Mouse (Mus musculus): ENCODE data around the gene Bhlha15. TPM values are rescaled to one million over a fixed set of nuclear protein-coding genes. Genes with fewer than 3 reads are reported as not detected.
A peak's percentile ranks its signal among the peaks of the same experiment; 100 is the strongest.

The Bhlha15 gene
- 0.09 and 0.24 TPM in 2 replicates for polyA plus RNA-seq (2015; fragmentation: Nextera tagmentation; extraction: Ambion mirVana)

GRCm38 (mm10) chr5:144189950-144190583 is at the start of gene Bhlha15:
Gene Bhlha15, plus strand, starts transcription at chr5:144190286.
- peaks cover 22% of the 10 kb centered on the region for H3K4me1 ChIP-seq (replicated peaks)
- ATAC-seq (replicated peaks; ENCODE audit: insufficient number of reproducible peaks, insufficient read depth, low FRiP score, low read depth) = peak; percentile 51
- peak within 1 kb of the TSS; percentile 38 for H3K4me3 ChIP-seq
- peaks cover 7% of the 10 kb centered on the region; the same call in 1 of the 2 replicates for H3K36me3 ChIP-seq
- peak within 1 kb of the TSS; percentile 17 for H3K9ac ChIP-seq
- no peaks in the 10 kb centered on the region for H3K9me3 ChIP-seq (replicated peaks)
- no peaks in the 10 kb centered on the region for H3K27me3 ChIP-seq
- peak within 1 kb of the TSS; percentile 66 for H3K4me2 ChIP-seq
- WGBS = 4% methylated on average over 22 of the region's 26 CpGs
- H3K27ac ChIP-seq = no peak within 1 kb of the TSS

- no peak overlapping the region for H3K27ac ChIP-seq
- WGBS = 87% methylated on average over 5 of the region's 5 CpGs
- H3K36me3 ChIP-seq = peaks cover 15% of the 10 kb centered on the region
- no peak overlapping the region for H3K9ac ChIP-seq
- no peaks in the 10 kb centered on the region for H3K27me3 ChIP-seq
- no peak overlapping the region for H3K4me3 ChIP-seq
- H3K4me2 ChIP-seq = no peak overlapping the region
- peaks cover 9% of the 10 kb centered on the region for H3K4me1 ChIP-seq (replicated peaks)
- no peaks in the 10 kb centered on the region for H3K9me3 ChIP-seq (replicated peaks)
- ATAC-seq (replicated peaks; ENCODE audit: insufficient number of reproducible peaks, insufficient read depth, low FRiP score, low read depth) = no peak
These were observed 46.6 kb upstream of the Bhlha15 start for GRCm38 (mm10) chr5:144143531-144143930.

- Histone ChIP-seq H3K4me2 (no peak overlapping the region), H3K27me3 (no peaks in the 10 kb centered on the region), H3K27ac (no peak overlapping the region), H3K4me1 (replicated peaks) (peaks cover 30% of the 10 kb centered on the region), H3K4me3 (no peak overlapping the region), H3K9me3 (replicated peaks) (no peaks in the 10 kb centered on the region), H3K9ac (no peak overlapping the region), H3K36me3 (peaks cover 9% of the 10 kb centered on the region)
- no peak for ATAC-seq (replicated peaks; ENCODE audit: insufficient number of reproducible peaks, insufficient read depth, low FRiP score, low read depth)
These were observed 43.2 kb upstream of the Bhlha15 start for GRCm38 (mm10) chr5:144146898-144147297.

GRCm38 (mm10) chr5:144149530-144149929 is 40.6 kb upstream of the Bhlha15 start:
- 0 out of 2 replicates have a peak overlapping the region, but pooled peaks have one; percentile 12 for H3K4me2 ChIP-seq
- H3K9ac ChIP-seq = no peak overlapping the region
- WGBS = 64% methylated on average over 4 of the region's 4 CpGs
- H3K4me3 ChIP-seq = no peak overlapping the region
- H3K27ac ChIP-seq = 0 out of 2 replicates have a peak overlapping the region, but pooled peaks have one; percentile 31
- H3K27me3 ChIP-seq = no peaks in the 10 kb centered on the region
- H3K4me1 ChIP-seq (replicated peaks) = peaks cover 30% of the 10 kb centered on the region
- no peaks in the 10 kb centered on the region for H3K9me3 ChIP-seq (replicated peaks)
- ATAC-seq (replicated peaks; ENCODE audit: insufficient number of reproducible peaks, insufficient read depth, low FRiP score, low read depth) = no peak
- H3K36me3 ChIP-seq = peaks cover 9% of the 10 kb centered on the region

- no peak overlapping the region for H3K4me2 ChIP-seq
- no peak overlapping the region for H3K27ac ChIP-seq
- peaks cover 30% of the 10 kb centered on the region for H3K4me1 ChIP-seq (replicated peaks)
- WGBS = 76% methylated on average over 4 of the region's 4 CpGs
- no peaks in the 10 kb centered on the region for H3K9me3 ChIP-seq (replicated peaks)
- H3K27me3 ChIP-seq = no peaks in the 10 kb centered on the region
- H3K9ac ChIP-seq = no peak overlapping the region
- H3K36me3 ChIP-seq = peaks cover 9% of the 10 kb centered on the region
- ATAC-seq (replicated peaks; ENCODE audit: insufficient number of reproducible peaks, insufficient read depth, low FRiP score, low read depth) = no peak
- no peak overlapping the region for H3K4me3 ChIP-seq
These were observed 38.8 kb upstream of the Bhlha15 start for GRCm38 (mm10) chr5:144151270-144151669.

GRCm38 (mm10) chr5:144154528-144154927 is 35.6 kb upstream of the Bhlha15 start:
- WGBS = 26% methylated on average over 7 of the region's 7 CpGs
- H3K27ac ChIP-seq = no peak overlapping the region
- H3K9ac ChIP-seq = no peak overlapping the region
- H3K4me2 ChIP-seq = no peak overlapping the region
- ATAC-seq (replicated peaks; ENCODE audit: insufficient number of reproducible peaks, insufficient read depth, low FRiP score, low read depth) = no peak
- H3K36me3 ChIP-seq = 0 out of 2 replicates have a peak, but pooled peaks cover 3% of the 10 kb centered on the region
- no peaks in the 10 kb centered on the region for H3K9me3 ChIP-seq (replicated peaks)
- no peaks in the 10 kb centered on the region for H3K27me3 ChIP-seq
- H3K4me1 ChIP-seq (replicated peaks) = peaks cover 24% of the 10 kb centered on the region
- H3K4me3 ChIP-seq = no peak overlapping the region

- WGBS = 22% methylated on average over 4 of the region's 4 CpGs
- Histone ChIP-seq H3K9me3 (replicated peaks) (no peaks in the 10 kb centered on the region), H3K4me1 (replicated peaks) (peaks cover 9% of the 10 kb centered on the region), H3K4me3 (no peak overlapping the region), H3K36me3 (0 out of 2 replicates have a peak, but pooled peaks cover 3% of the 10 kb centered on the region), H3K27me3 (no peaks in the 10 kb centered on the region), H3K9ac (no peak overlapping the region), H3K4me2 (no peak overlapping the region), H3K27ac (peak overlapping the region; percentile 39)
- ATAC-seq (replicated peaks; ENCODE audit: insufficient number of reproducible peaks, insufficient read depth, low FRiP score, low read depth) = no peak; the same call in 1 of the 2 replicates
These were observed 31.5 kb upstream of the Bhlha15 start for GRCm38 (mm10) chr5:144158604-144159003.

- no peak overlapping the region for H3K4me3 ChIP-seq
- H3K36me3 ChIP-seq = 0 out of 2 replicates have a peak, but pooled peaks cover 3% of the 10 kb centered on the region
- H3K27ac ChIP-seq = peak overlapping the region; percentile 39
- no peak overlapping the region for H3K9ac ChIP-seq
- WGBS = 86% methylated on average over 8 of the region's 8 CpGs
- peaks cover 9% of the 10 kb centered on the region for H3K4me1 ChIP-seq (replicated peaks)
- H3K9me3 ChIP-seq (replicated peaks) = no peaks in the 10 kb centered on the region
- H3K4me2 ChIP-seq = no peak overlapping the region
- ATAC-seq (replicated peaks; ENCODE audit: insufficient number of reproducible peaks, insufficient read depth, low FRiP score, low read depth) = no peak
- H3K27me3 ChIP-seq = no peaks in the 10 kb centered on the region
These were observed 30.9 kb upstream of the Bhlha15 start for GRCm38 (mm10) chr5:144159137-144159536.

GRCm38 (mm10) chr5:144162080-144162812 is 27.8 kb upstream of the Bhlha15 start:
- peaks cover 6% of the 10 kb centered on the region; the same call in 1 of the 2 replicates for H3K36me3 ChIP-seq
- H3K27me3 ChIP-seq = no peaks in the 10 kb centered on the region
- no peaks in the 10 kb centered on the region for H3K9me3 ChIP-seq (replicated peaks)
- H3K27ac ChIP-seq = no peak overlapping the region
- H3K4me2 ChIP-seq = no peak overlapping the region
- ATAC-seq (replicated peaks; ENCODE audit: insufficient number of reproducible peaks, insufficient read depth, low FRiP score, low read depth) = no peak
- H3K4me1 ChIP-seq (replicated peaks) = peaks cover 8% of the 10 kb centered on the region
- 61% methylated on average over 5 of the region's 5 CpGs for WGBS
- no peak overlapping the region for H3K9ac ChIP-seq
- no peak overlapping the region for H3K4me3 ChIP-seq

- Histone ChIP-seq H3K9ac (no peak overlapping the region), H3K27ac (no peak overlapping the region), H3K4me1 (replicated peaks) (peaks cover 5% of the 10 kb centered on the region; the same call in 1 of the 2 replicates), H3K9me3 (replicated peaks) (no peaks in the 10 kb centered on the region), H3K4me2 (no peak overlapping the region), H3K4me3 (no peak overlapping the region), H3K27me3 (no peaks in the 10 kb centered on the region), H3K36me3 (peaks cover 6% of the 10 kb centered on the region; the same call in 1 of the 2 replicates)
- ATAC-seq (replicated peaks; ENCODE audit: insufficient number of reproducible peaks, insufficient read depth, low FRiP score, low read depth) = no peak
- WGBS = 74% methylated on average over 10 of the region's 10 CpGs
These were observed 27.1 kb upstream of the Bhlha15 start for GRCm38 (mm10) chr5:144162813-144163517.

- Histone ChIP-seq H3K27me3 (no peaks in the 10 kb centered on the region), H3K9ac (no peak overlapping the region), H3K4me1 (replicated peaks) (no peaks in the 10 kb centered on the region), H3K4me3 (no peak overlapping the region), H3K9me3 (replicated peaks) (no peaks in the 10 kb centered on the region), H3K36me3 (peaks cover 9% of the 10 kb centered on the region), H3K27ac (no peak overlapping the region), H3K4me2 (no peak overlapping the region)
- ATAC-seq (replicated peaks; ENCODE audit: insufficient number of reproducible peaks, insufficient read depth, low FRiP score, low read depth) = no peak
- 70% methylated on average over 3 of the region's 3 CpGs for WGBS
These were observed 24.3 kb upstream of the Bhlha15 start for GRCm38 (mm10) chr5:144165756-144166155.

Measured in heart, embryonic 15.5 days (tissue).